Mouse (Mus musculus): Measurements from ENCODE around the gene Gpr35. TPM values are rescaled to one million over a fixed set of nuclear protein-coding genes. Genes with fewer than 3 reads are reported as not detected.
"Not testable (repeated sequence)": the region's sequence is repeated elsewhere in the genome, so short reads cannot be mapped to it uniquely, and the experiment has no call there.

Gene Gpr35
- polyA plus RNA-seq, 1 experiment from 2014 or later = 0.27 TPM

- no peak for DNase-seq (ENCODE audit: low spot score)
- no peaks in the 10 kb centered on the region for H3K36me3 ChIP-seq (ENCODE audit: control insufficient read depth, insufficient read depth, low read length)
- no peaks in the 10 kb centered on the region for H3K4me1 ChIP-seq (replicated peaks; ENCODE audit: control insufficient read depth, insufficient read depth, low read length)
- H3K27ac ChIP-seq (ENCODE audit: low read depth, low read length) = no peak overlapping the region
- no peaks in the 10 kb centered on the region for H3K9me3 ChIP-seq (ENCODE audit: control insufficient read depth, low read length)
- no peak overlapping the region for H3K4me3 ChIP-seq (ENCODE audit: low read depth, low read length)
- H3K27me3 ChIP-seq (replicated peaks; ENCODE audit: control insufficient read depth, insufficient read depth, low read length) = no peaks in the 10 kb centered on the region
- no peak for ATAC-seq (replicated peaks; ENCODE audit: low FRiP score)
- no peak overlapping the region for H3K9ac ChIP-seq (ENCODE audit: low read depth, low read length)
- no peak overlapping the region for H3K4me2 ChIP-seq
- 88% methylated on average over 1 of the region's 1 CpGs for WGBS
These were observed 8.3 kb downstream of the Gpr35 start for GRCm38 (mm10) chr1:92958999-92959398.

GRCm38 (mm10) chr1:92970791-92971190 is 20.1 kb downstream of the Gpr35 start:
- H3K4me1 ChIP-seq (replicated peaks; ENCODE audit: control insufficient read depth, insufficient read depth, low read length); H3K4me2 ChIP-seq; H3K4me3 ChIP-seq (ENCODE audit: low read depth, low read length); H3K36me3 ChIP-seq (ENCODE audit: control insufficient read depth, insufficient read depth, low read length); H3K27me3 ChIP-seq (replicated peaks; ENCODE audit: control insufficient read depth, insufficient read depth, low read length); H3K9ac ChIP-seq (ENCODE audit: low read depth, low read length); ATAC-seq (replicated peaks; ENCODE audit: low FRiP score); H3K9me3 ChIP-seq (ENCODE audit: control insufficient read depth, low read length); H3K27ac ChIP-seq (ENCODE audit: low read depth, low read length); DNase-seq (ENCODE audit: low spot score): not testable (repeated sequence)
- whole genome bisulfite sequencing = 86% methylated on average over 6 of the region's 6 CpGs

- DNase-seq (ENCODE audit: low spot score) = no peak
- Histone ChIP-seq H3K36me3 (ENCODE audit: control insufficient read depth, insufficient read depth, low read length) (no peaks in the 10 kb centered on the region), H3K4me2 (no peak overlapping the region), H3K9ac (ENCODE audit: low read depth, low read length) (no peak overlapping the region), H3K4me3 (ENCODE audit: low read depth, low read length) (no peak overlapping the region), H3K27me3 (replicated peaks; ENCODE audit: control insufficient read depth, insufficient read depth, low read length) (no peaks in the 10 kb centered on the region; the same call in 1 of the 2 replicates), H3K4me1 (replicated peaks; ENCODE audit: control insufficient read depth, insufficient read depth, low read length) (no peaks in the 10 kb centered on the region), H3K27ac (ENCODE audit: low read depth, low read length) (no peak overlapping the region), H3K9me3 (ENCODE audit: control insufficient read depth, low read length) (no peaks in the 10 kb centered on the region)
- ATAC-seq (replicated peaks; ENCODE audit: low FRiP score) = no peak
- WGBS = 59% methylated on average over 7 of the region's 7 CpGs
These were observed 21.5 kb downstream of the Gpr35 start for GRCm38 (mm10) chr1:92971879-92972795.

GRCm38 (mm10) chr1:92972854-92973253 is 22.2 kb downstream of the Gpr35 start:
- no peaks in the 10 kb centered on the region; the same call in 1 of the 2 replicates for H3K27me3 ChIP-seq (replicated peaks; ENCODE audit: control insufficient read depth, insufficient read depth, low read length)
- ATAC-seq (replicated peaks; ENCODE audit: low FRiP score) (no peak), DNase-seq (ENCODE audit: low spot score) (no peak)

GRCm38 (mm10) chr1:92976141-92976566 is 25.5 kb downstream of the Gpr35 start:
- H3K36me3 ChIP-seq (ENCODE audit: control insufficient read depth, insufficient read depth, low read length) = no peaks in the 10 kb centered on the region
- no peak for ATAC-seq (replicated peaks; ENCODE audit: low FRiP score)
- no peak overlapping the region for H3K4me3 ChIP-seq (ENCODE audit: low read depth, low read length)
- 39% methylated on average over 6 of the region's 6 CpGs for WGBS
- no peak overlapping the region for H3K9ac ChIP-seq (ENCODE audit: low read depth, low read length)
- no peak for DNase-seq (ENCODE audit: low spot score)
- H3K27me3 ChIP-seq (replicated peaks; ENCODE audit: control insufficient read depth, insufficient read depth, low read length) = no peaks in the 10 kb centered on the region; the same call in 1 of the 2 replicates
- no peak overlapping the region for H3K27ac ChIP-seq (ENCODE audit: low read depth, low read length)
- H3K4me2 ChIP-seq = no peak overlapping the region
- H3K9me3 ChIP-seq (ENCODE audit: control insufficient read depth, low read length) = no peaks in the 10 kb centered on the region
- H3K4me1 ChIP-seq (replicated peaks; ENCODE audit: control insufficient read depth, insufficient read depth, low read length) = no peaks in the 10 kb centered on the region

More at GRCm38 (mm10) chr1:92972854-92973253, 22.2 kb downstream of the Gpr35 start:
- Histone ChIP-seq H3K36me3 (ENCODE audit: control insufficient read depth, insufficient read depth, low read length) (no peaks in the 10 kb centered on the region), H3K9me3 (ENCODE audit: control insufficient read depth, low read length) (no peaks in the 10 kb centered on the region), H3K9ac (ENCODE audit: low read depth, low read length) (no peak overlapping the region), H3K4me1 (replicated peaks; ENCODE audit: control insufficient read depth, insufficient read depth, low read length) (no peaks in the 10 kb centered on the region), H3K4me3 (ENCODE audit: low read depth, low read length) (no peak overlapping the region), H3K4me2 (no peak overlapping the region), H3K27ac (ENCODE audit: low read depth, low read length) (no peak overlapping the region)
- 24% methylated on average over 1 of the region's 1 CpGs for WGBS

- ATAC-seq (replicated peaks; ENCODE audit: low FRiP score) = no peak
- H3K36me3 ChIP-seq (ENCODE audit: control insufficient read depth, insufficient read depth, low read length) = no peaks in the 10 kb centered on the region
- no peak for DNase-seq (ENCODE audit: low spot score)
- no peaks in the 10 kb centered on the region for H3K9me3 ChIP-seq (ENCODE audit: control insufficient read depth, low read length)
- H3K4me2 ChIP-seq = no peak overlapping the region
- H3K4me1 ChIP-seq (replicated peaks; ENCODE audit: control insufficient read depth, insufficient read depth, low read length) = no peaks in the 10 kb centered on the region
- H3K4me3 ChIP-seq (ENCODE audit: low read depth, low read length) = no peak overlapping the region
- no peaks in the 10 kb centered on the region; the same call in 1 of the 2 replicates for H3K27me3 ChIP-seq (replicated peaks; ENCODE audit: control insufficient read depth, insufficient read depth, low read length)
- H3K9ac ChIP-seq (ENCODE audit: low read depth, low read length) = no peak overlapping the region
- H3K27ac ChIP-seq (ENCODE audit: low read depth, low read length) = no peak overlapping the region
- 40% methylated on average over 7 of the region's 7 CpGs for WGBS
These were observed 28.0 kb downstream of the Gpr35 start for GRCm38 (mm10) chr1:92978645-92979044.

- no peak overlapping the region for H3K27ac ChIP-seq (ENCODE audit: low read depth, low read length)
- ATAC-seq (replicated peaks; ENCODE audit: low FRiP score) (no peak), DNase-seq (ENCODE audit: low spot score) (no peak)
- 34% methylated on average over 11 of the region's 11 CpGs for WGBS
- H3K9ac ChIP-seq (ENCODE audit: low read depth, low read length) = no peak overlapping the region
- no peak overlapping the region for H3K4me2 ChIP-seq
- no peaks in the 10 kb centered on the region for H3K9me3 ChIP-seq (ENCODE audit: control insufficient read depth, low read length)
- no peaks in the 10 kb centered on the region for H3K4me1 ChIP-seq (replicated peaks; ENCODE audit: control insufficient read depth, insufficient read depth, low read length)
- H3K36me3 ChIP-seq (ENCODE audit: control insufficient read depth, insufficient read depth, low read length) = no peaks in the 10 kb centered on the region
- H3K4me3 ChIP-seq (ENCODE audit: low read depth, low read length) = no peak overlapping the region
- H3K27me3 ChIP-seq (replicated peaks; ENCODE audit: control insufficient read depth, insufficient read depth, low read length) = no peaks in the 10 kb centered on the region; the same call in 1 of the 2 replicates
These were observed 28.5 kb downstream of the Gpr35 start for GRCm38 (mm10) chr1:92979073-92979602.

- Histone ChIP-seq H3K4me3 (ENCODE audit: low read depth, low read length) (no peak overlapping the region), H3K4me1 (replicated peaks; ENCODE audit: control insufficient read depth, insufficient read depth, low read length) (no peaks in the 10 kb centered on the region), H3K9ac (ENCODE audit: low read depth, low read length) (no peak overlapping the region), H3K27ac (ENCODE audit: low read depth, low read length) (no peak overlapping the region), H3K9me3 (ENCODE audit: control insufficient read depth, low read length) (no peaks in the 10 kb centered on the region), H3K36me3 (ENCODE audit: control insufficient read depth, insufficient read depth, low read length) (no peaks in the 10 kb centered on the region), H3K27me3 (replicated peaks; ENCODE audit: control insufficient read depth, insufficient read depth, low read length) (no peaks in the 10 kb centered on the region; the same call in 1 of the 2 replicates), H3K4me2 (no peak overlapping the region)
- DNase-seq (ENCODE audit: low spot score) (no peak), ATAC-seq (replicated peaks; ENCODE audit: low FRiP score) (peak; percentile 19; the same call in 1 of the 2 replicates)
- 67% methylated on average over 7 of the region's 7 CpGs for WGBS
These were observed 30.6 kb downstream of the Gpr35 start for GRCm38 (mm10) chr1:92981056-92981845.

All from liver, embryonic 11.5 days (tissue).